Mouse (Mus musculus): ENCODE data around the gene Pax7.

The Pax7 gene

DNA sequence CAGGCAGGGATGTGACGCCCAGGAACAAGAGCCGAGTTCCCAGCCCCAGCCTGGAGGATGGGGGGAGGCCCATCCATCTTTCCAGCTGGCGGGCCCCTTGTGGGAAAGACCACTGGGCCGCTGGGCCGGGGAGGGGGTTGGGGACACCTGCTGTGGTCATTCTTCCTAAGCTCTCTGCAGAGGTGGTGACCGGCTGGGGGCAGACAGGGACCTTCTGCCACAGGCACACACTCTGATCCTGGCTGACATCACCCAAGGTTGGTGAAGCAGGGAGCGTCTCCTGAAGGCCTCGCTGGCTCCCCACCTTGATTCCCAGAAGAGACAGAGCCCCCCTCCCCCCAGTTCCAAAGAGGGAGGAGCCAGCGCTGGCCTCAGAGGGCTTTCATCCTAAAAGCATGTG lies 135.6 kb downstream of the Pax7 start:
- DNase-seq (ENCODE audit: low read depth, low spot score) = peak; percentile 69

DNA sequence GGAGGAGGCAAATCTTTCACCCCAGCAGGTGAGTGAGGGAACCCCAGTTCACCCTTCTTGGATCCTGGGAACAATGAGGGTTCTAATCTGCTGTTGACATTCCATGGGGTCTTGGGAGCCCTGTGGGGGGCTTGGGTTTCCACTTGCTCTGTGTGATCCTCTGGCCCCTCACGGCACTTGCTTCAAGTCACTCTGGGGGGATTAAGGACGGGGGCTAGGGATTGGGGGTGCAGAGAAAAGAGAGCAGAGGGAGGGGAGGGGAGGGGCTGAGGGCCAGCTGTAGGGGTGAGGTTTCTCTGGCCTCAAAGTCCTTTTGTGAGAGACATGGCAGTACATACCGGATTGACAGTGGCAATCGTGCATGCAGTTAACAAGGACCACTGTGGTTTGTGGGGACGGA lies 140.0 kb downstream of the Pax7 start:
- no peak for DNase-seq (ENCODE audit: low read depth, low spot score)

DNA sequence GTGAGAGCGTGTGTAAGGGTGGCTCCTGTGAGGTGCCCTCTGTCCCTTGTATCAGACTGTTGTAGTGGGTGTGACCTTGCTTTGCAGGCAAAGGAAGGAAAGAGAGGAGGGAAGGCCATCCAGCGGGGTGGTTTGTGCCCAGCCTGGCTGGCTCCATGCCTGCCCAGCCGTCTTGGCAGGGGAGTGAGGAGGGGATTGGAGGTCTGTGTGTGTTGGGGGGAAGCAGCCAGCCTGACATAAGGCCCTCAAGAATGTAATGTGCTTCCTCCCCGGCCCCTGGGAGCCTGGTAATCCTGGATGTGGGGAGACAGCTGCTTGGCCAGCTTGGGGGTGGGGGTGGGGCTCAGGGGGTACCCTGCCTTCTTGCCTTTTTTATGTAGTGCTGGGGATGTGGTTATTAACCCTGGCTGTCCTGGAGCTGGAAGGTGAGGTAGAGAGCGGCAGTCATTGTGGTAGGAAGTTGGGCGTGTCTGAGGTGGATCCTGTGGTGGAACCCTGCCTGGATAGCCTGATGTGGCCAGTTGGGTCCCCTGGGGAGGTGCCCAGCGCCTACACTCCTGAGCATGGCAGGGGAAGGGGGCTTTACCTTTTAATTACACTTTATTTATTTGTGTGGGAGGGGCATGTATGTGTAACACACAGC lies 143.6 kb downstream of the Pax7 start:
- no peak for DNase-seq (ENCODE audit: low read depth, low spot score)

DNA sequence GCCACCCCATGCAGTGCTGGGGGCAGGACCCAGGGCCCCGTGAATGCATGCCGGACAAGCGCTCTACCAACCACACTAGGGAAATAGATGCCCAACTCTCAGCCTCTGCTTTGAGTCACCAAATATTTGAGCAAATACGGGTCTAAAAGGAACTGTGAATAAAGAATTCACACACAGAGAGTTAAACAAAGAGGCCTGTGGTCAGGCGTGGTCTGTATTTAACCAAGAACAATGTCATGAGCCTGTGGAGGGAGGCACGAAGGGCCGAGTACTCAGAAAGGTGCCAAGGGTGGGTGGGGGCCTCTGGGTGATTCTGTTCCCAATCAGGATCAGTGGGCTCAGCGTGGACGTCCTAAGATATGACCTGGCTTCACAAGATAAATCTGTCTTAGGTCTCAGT lies 145.3 kb downstream of the Pax7 start:
- DNase-seq (ENCODE audit: low read depth, low spot score) = no peak

All from mesoderm, embryonic 11.5 days (tissue).